Mouse (Mus musculus) liver, adult 2 months (tissue): ENCODE measurements around the gene St3gal5.

Source experiments
- CTCF ChIP-seq: fragments of 200-500 bp; IDR thresholded peaks from 2 replicates; pipeline ENCODE4 v1.5.1; 2011; ENCODE audit warnings: low read depth, low read length, control low read depth
- POLR2A ChIP-seq: fragments of 200-500 bp; IDR thresholded peaks from 2 replicates; pipeline ENCODE4 v1.6.1; 2011; ENCODE audit warnings: low read length, control low read depth; ENCODE audit not compliant: insufficient read depth; ENCODE audit errors: extremely low read depth

DNA sequence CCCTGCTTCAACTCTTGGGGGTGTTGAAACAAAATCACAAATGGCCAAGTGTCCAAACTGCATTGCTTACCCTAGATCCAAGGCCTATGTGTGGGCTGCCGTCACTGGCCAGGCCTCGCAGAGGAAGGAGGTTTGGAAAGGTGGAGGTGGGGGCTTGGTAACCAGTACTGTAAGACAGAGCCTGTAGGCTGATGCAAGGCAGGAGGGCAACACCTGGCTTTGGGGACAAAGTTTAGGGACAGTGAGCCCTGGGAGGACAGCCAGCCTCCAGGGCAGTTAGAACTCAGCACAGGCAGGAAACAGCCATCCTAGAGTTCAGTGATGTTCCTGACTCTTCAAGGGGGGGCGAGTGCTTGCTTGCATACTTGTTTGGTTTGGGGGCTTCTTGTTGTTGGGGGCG is 45.2 kb downstream of the St3gal5 start:
- TF ChIP-seq CTCF (no peak), POLR2A (no peak)
